Mouse (Mus musculus): ENCODE results near the gene Trabd2b.

Gene Trabd2b

DNA sequence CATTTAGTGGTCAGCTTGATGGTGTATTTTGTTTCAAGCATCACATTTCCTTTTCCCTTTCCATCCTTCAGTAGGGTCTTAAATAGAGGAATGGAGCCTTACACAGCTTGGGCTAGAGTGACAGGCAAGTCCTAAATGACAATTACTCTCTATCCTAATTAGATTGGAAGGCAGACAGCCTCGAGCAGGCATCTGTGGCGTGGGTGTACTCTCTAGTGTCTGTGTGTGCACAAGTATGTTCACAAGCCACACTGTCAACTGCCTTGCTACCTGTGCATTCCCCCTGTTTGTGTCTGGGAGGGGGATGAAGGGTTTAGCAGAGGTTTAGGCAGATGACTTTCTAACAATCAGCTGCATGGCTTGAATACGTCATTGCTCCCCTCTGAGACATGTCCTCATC lies 6.7 kb upstream of the Trabd2b start:
- DNase-seq (ENCODE audit: low spot score in 2 of 2): no peak

DNA sequence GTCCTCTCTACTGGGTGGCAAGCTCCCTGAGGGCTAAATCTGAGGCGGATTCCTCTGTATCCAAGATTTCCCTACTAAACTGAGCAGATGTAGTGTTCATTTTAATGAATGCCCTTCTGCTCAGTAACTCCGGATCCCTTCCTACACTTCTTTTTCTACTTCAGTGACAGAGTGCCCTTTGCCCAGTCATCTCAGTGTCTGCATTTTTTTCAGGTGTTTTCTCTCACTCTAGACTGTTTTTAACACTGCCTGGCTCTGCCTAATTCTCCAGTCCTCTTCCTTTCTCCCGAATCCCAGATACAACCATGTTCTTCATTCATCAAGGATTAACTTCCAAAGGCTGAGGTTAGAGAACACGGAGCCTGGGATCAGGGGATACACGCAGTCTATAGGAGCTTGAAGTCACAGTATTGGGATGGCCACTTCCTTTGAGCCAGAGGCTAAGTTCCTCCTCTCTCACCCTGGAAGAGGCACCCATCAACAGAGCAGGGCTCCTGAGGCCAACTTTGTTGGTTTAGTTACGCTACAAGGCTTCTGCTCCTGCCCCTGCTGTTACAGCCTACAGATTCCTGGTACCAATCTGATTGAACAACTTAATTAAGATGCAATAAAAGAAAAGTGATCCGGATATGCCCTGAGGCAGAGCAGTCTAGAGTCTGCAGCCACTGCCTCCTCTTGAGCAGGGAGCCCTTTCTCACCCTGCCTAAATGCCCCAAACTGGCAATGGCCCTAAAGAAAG lies 4.4 kb upstream of the Trabd2b start:
- no peak for DNase-seq (ENCODE audit: low spot score in 2 of 2)

DNA sequence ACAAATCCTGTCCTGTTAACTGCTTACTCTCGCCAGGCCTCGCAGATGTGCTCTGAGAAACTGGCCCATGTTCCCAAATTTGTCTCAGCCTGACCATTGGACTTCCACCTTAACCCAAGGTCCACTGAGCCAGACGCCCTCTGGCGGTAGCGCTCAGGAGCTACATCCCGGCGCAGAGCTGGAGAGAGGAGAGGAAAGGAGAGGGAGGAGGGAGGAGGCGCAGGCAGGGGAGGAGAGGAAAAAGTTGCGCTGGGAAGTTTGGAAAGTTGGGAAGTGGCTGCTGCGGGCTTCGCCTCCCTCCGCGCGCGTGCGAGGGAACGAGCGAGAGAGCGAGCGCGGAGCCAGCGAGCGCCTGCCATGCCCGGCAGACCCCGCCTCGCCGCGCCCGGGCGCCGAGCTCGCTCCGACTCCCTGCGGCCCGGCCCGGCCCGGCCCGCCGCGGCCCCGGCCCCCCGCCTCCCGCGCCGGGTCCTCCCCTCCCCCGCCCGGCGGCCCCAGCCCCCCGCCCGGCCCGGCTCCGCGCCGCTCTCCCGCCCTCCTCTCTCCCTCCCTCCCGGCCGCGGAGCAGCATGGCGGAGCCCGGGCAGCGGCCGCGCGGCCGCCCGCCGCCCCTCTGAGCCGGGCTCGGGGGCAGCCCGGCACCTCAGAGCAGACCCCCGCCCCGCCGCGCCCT lies 706 bp upstream of the Trabd2b start:
- peak; percentile 21 to 40 for DNase-seq (ENCODE audit: low spot score in 2 of 2)

- no peak for DNase-seq (ENCODE audit: low spot score in 2 of 2)
Measured at GRCm38 (mm10) chr4:114407516-114407915, 992 bp downstream of the Trabd2b start.

GRCm38 (mm10) chr4:114408298-114408697 lies 1.8 kb downstream of the Trabd2b start:
- no peak for DNase-seq (ENCODE audit: low spot score in 2 of 2)

DNA sequence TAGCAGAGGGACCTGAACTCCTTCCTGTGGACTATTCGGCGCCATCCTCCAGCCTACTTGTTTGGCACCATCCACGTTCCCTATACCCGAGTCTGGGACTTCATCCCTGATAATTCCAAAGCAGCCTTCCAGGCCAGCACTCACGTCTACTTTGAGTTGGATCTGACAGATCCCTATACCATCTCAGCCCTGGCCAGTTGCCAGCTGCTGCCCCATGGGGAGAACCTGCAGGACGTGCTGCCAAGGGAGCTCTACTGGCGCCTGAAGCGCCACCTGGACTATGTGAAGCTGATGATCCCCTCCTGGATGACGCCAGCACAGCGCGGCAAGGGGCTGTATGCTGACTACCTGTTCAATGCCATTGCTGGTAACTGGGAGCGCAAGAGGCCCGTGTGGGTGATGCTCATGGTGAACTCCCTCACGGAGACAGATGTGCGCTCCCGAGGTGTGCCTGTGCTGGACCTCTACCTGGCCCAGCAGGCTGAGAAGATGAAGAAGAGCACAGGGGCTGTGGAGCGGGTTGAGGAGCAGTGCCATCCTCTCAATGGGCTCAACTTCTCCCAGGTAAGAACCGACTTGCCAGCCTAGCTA lies 2.5 kb downstream of the Trabd2b start:
- no peak for DNase-seq (ENCODE audit: low spot score in 2 of 2)

GRCm38 (mm10) chr4:114409511-114409910 lies 3.0 kb downstream of the Trabd2b start:
- no peak for DNase-seq (ENCODE audit: low spot score in 2 of 2)

GRCm38 (mm10) chr4:114410026-114410425 lies 3.5 kb downstream of the Trabd2b start:
- DNase-seq (ENCODE audit: low spot score in 2 of 2): no peak

DNA sequence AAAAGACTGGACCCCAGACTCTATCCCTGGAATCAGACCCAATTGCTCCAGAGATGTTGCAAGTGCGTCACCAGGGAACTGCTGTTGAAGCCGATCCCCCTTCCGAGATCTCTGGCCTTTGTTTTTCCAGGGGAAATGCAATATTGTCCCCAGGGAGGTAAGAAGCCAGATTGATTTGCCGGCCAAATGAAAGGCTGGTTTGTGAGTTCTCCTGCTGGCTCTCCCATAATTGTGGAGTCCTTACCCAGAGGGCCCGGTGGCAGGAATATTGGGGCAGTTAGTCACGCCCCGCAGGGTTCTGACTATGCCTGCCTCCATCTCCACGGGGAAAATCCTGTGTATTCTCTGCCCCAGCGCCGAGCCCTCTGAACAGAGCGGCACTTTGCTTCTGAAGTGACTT lies 3.9 kb downstream of the Trabd2b start:
- no peak for DNase-seq (ENCODE audit: low spot score in 2 of 2)

DNA sequence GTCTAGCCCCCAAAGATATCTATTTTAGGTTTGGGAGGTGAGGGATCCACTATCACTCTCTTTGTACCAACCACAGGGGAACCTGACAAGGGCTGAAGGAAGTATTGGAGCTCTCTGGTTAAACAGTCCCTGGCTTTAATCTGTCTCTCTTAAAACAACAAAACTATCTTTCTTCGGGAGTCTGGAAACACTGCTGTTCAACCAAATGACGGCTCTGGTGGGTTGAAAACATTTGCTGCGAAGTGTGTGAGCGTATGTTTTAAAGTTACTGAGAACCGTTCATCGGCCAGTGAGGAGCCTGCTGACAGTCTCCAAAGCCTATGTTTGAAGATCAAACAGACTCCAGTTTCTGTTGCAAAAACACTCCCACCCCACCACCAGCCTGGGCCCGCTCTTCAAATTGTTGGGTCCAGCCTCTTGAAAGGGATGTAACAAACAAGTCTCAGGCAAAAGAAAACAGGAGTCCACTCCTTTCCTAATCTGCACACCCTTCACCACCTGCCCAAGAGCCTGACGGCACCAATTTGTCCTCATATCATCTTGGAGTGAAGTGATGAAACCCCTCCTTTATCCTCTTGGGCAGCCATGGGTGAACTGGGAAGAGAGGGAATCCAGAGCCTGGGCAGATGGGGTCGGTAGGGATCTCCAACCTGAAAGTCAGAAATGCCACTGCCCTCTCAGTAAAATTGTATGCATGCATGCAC lies 4.6 kb downstream of the Trabd2b start:
- no peak for DNase-seq (ENCODE audit: low spot score in 2 of 2)

GRCm38 (mm10) chr4:114411846-114412390 lies 5.4 kb downstream of the Trabd2b start:
- no peak for DNase-seq (ENCODE audit: low spot score in 2 of 2)

- DNase-seq (ENCODE audit: low spot score in 2 of 2): no peak
Measured at GRCm38 (mm10) chr4:114415925-114416645, 9.6 kb downstream of the Trabd2b start.

DNA sequence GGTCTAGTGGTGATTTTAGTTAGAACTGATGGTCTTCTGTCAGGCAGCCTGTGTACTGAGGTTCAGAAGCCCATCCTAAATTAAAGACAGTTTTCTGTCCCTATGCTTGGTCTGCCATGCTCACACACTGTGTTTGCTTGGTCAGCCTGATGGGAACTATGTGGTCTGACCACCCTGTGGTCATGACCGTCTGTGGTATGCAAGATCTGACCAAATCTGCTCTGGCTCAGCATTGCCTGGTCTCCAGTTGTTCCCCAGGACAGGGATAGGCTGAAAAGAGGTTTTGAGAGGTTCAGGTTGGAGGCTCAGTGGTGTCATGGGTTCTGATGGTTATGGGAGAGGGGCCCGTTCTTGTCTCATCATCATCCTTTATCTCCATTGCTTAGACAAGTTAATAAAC lies 13.6 kb downstream of the Trabd2b start:
- no peak for DNase-seq (ENCODE audit: low spot score in 2 of 2)

DNA sequence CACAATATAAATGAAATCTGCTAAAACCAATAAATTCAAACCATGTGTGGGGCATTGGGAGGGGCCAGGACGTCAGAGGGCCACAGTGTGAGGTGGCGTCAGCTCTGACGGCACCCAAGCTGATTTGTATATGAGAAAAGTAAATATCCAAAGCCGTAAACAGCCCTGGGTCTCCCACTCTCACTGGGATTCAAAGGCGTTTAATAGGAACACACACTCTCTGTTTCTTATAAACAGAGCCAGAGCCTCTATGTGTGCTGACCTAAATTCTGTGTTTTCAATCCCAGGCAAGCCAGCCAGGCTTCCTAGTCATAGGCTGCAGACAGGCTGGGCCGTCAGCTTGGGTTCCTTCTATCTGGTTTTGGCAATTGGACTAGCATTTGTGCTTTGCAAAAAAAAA lies 16.6 kb downstream of the Trabd2b start:
- no peak for DNase-seq (ENCODE audit: low spot score in 2 of 2)

GRCm38 (mm10) chr4:114425808-114426207 lies 19.3 kb downstream of the Trabd2b start:
- peak in 1 of 2 experiments; percentile 11 for DNase-seq (ENCODE audit: low spot score in 2 of 2)

GRCm38 (mm10) chr4:114432742-114433141 lies 26.2 kb downstream of the Trabd2b start:
- no peak for DNase-seq (ENCODE audit: low spot score in 2 of 2)

DNA sequence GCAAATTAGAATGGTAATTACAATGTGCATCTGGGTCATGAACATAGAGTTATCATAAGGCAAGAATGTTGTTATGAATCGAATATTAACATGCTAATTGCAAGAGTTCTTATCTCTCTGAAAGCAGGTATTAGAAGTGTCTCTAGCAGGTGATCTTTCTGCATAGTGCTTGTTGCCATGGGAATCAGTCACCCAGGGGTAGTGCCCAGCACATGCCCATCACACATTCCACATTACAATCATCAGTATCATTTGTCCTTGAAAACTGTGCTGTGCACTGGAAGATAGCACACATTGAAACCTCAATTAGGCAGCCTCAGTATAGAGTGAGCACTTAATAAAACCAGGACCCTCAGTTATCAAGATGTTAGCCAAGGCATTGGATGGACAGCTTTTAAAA lies 26.9 kb downstream of the Trabd2b start:
- no peak for DNase-seq (ENCODE audit: low spot score in 2 of 2)

GRCm38 (mm10) chr4:114434766-114435165 lies 28.2 kb downstream of the Trabd2b start:
- DNase-seq (ENCODE audit: low spot score in 2 of 2): no peak

- DNase-seq (ENCODE audit: low spot score in 2 of 2): no peak
Measured at GRCm38 (mm10) chr4:114435381-114435780, 28.9 kb downstream of the Trabd2b start.

- DNase-seq (ENCODE audit: low spot score in 2 of 2): no peak
Measured at GRCm38 (mm10) chr4:114438764-114439163, 32.2 kb downstream of the Trabd2b start.

DNA sequence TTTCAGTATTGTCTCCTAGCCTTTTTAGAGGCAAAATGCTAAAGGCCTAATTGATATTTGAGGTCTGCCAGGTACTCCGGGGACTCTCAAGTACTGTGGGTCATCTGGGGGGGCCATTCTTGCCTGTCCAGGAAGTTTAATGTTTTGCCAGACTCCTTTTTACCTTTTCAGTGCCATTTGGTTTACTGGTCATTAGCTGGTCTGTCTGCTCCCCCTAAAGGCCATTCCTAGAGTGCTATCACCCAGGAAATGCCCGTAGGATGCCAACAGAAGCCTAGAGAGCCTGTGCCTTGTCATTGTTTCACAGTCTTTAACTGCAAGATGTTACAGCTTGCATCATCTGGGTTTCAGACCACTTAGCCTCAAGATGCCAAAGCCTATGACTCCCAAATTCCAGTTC lies 35.7 kb downstream of the Trabd2b start:
- no peak for DNase-seq (ENCODE audit: low spot score in 2 of 2)
